Mouse (Mus musculus): ENCODE results near the gene Fmo5.

- TF ChIP-seq CTCF (IDR thresholded peaks at IDR 0.05; ENCODE audit: low read depth, low read length), result no peak
- no peak for TF ChIP-seq POLR2A (IDR thresholded peaks at IDR 0.05; ENCODE audit: borderline replicate concordance, low read depth, low read length)
Measured at GRCm38 (mm10) chr3:97594140-97594539, 34.5 kb upstream of the Fmo5 start.
